Mouse (Mus musculus) forebrain, embryonic 12.5 days (tissue): ENCODE data around the gene Ppp2r5e. TPM values are rescaled to one million over a fixed set of nuclear protein-coding genes. Genes with fewer than 3 reads are reported as not detected.

ENCODE experiments used
- ATAC-seq: fragments of 200-750 bp; cut with Nextera tagmentation; 2 replicates; pipeline ENCODE4 v1.8.0; 2017; ENCODE audit warnings: moderate TSS enrichment; ENCODE audit not compliant: low FRiP score
- H3K27ac ChIP-seq: fragments of 300-500 bp; sonication (generic); 2 replicates; pipeline ENCODE4 v1.5.1; 2016; ENCODE audit warnings: mild to moderate bottlenecking
- H3K27me3 ChIP-seq: fragments of 300-500 bp; sonication (generic); 2 replicates; pipeline ENCODE4 v1.6.1; 2016; ENCODE audit warnings: mild to moderate bottlenecking
- H3K36me3 ChIP-seq: fragments of 300-500 bp; sonication (generic); replicated peaks from 2 replicates; pipeline ENCODE4 v1.6.1; 2016; ENCODE audit warnings: mild to moderate bottlenecking
- H3K4me1 ChIP-seq: fragments of 300-500 bp; sonication (generic); 2 replicates; pipeline ENCODE4 v1.6.1; 2016
- H3K4me2 ChIP-seq: fragments of 300-500 bp; sonication (generic); 2 replicates; pipeline ENCODE4 v1.6.1; 2016; ENCODE audit warnings: mild to moderate bottlenecking, moderate library complexity
- H3K4me3 ChIP-seq: fragments of 300-500 bp; sonication (generic); replicated peaks from 2 replicates; pipeline ENCODE4 v1.5.1; 2016; ENCODE audit warnings: mild to moderate bottlenecking
- H3K9ac ChIP-seq: fragments of 300-500 bp; sonication (generic); 2 replicates; pipeline ENCODE4 v1.6.1; 2016; ENCODE audit warnings: mild to moderate bottlenecking
- H3K9me3 ChIP-seq: fragments of 300-500 bp; sonication (generic); 2 replicates; pipeline ENCODE4 v1.6.1; 2016
- WGBS: fragments of 180-500 bp; shearing (Covaris S2); methylation state at CpG from one replicate; pipeline ENCODE4 v1.1.7; 2016; 5-methylcytosine and 5-hydroxymethylcytosine counted together
- polyA plus RNA-seq: library from polyadenylated mRNA; unstranded; fragments of >200 nt; fragmentation: Nextera tagmentation; extraction: Ambion mirVana; gene quantifications from 2 replicates; pipeline ENCODE4 v1.2.1, GENCODE M21; 2016

The Ppp2r5e gene
- polyA plus RNA-seq, 1 experiment from 2014 or later = 27.4 TPM

- Histone ChIP-seq H3K36me3 (no peaks in the 10 kb centered on the region), H3K27me3 (no peaks in the 10 kb centered on the region; the same call in 1 of the 2 replicates), H3K9me3 (no peaks in the 10 kb centered on the region), H3K9ac (no peak overlapping the region), H3K27ac (no peak overlapping the region), H3K4me2 (no peak overlapping the region), H3K4me3 (no peak overlapping the region), H3K4me1 (no peaks in the 10 kb centered on the region)
- no peak for ATAC-seq
- WGBS = 88% methylated on average over 7 of the region's 7 CpGs
Observed at GRCm38 (mm10) chr12:75612711-75613110, 16.7 kb upstream of the Ppp2r5e start.

- H3K27ac ChIP-seq = no peak overlapping the region
- no peak for ATAC-seq
Observed at GRCm38 (mm10) chr12:75599490-75599889, 3.4 kb upstream of the Ppp2r5e start.

GRCm38 (mm10) chr12:75598988-75599387 lies 2.9 kb upstream of the Ppp2r5e start:
- H3K36me3 ChIP-seq = no peaks in the 10 kb centered on the region
- H3K4me1 ChIP-seq = peaks cover 10% of the 10 kb centered on the region
- no peak for ATAC-seq
- H3K9ac ChIP-seq = 0 out of 2 replicates have a peak overlapping the region, but pooled peaks have one; percentile 1
- H3K4me3 ChIP-seq = no peak overlapping the region
- no peaks in the 10 kb centered on the region for H3K9me3 ChIP-seq
- H3K4me2 ChIP-seq = no peak overlapping the region
- WGBS = 64% methylated on average over 4 of the region's 4 CpGs
- no peak overlapping the region for H3K27ac ChIP-seq
- no peaks in the 10 kb centered on the region for H3K27me3 ChIP-seq

More at GRCm38 (mm10) chr12:75599490-75599889, 3.4 kb upstream of the Ppp2r5e start:
- Histone ChIP-seq H3K4me1 (peaks cover 5% of the 10 kb centered on the region), H3K4me2 (no peak overlapping the region), H3K9me3 (no peaks in the 10 kb centered on the region), H3K9ac (no peak overlapping the region), H3K27me3 (no peaks in the 10 kb centered on the region), H3K4me3 (no peak overlapping the region), H3K36me3 (no peaks in the 10 kb centered on the region)
- WGBS = 21% methylated on average over 4 of the region's 4 CpGs

DNA sequence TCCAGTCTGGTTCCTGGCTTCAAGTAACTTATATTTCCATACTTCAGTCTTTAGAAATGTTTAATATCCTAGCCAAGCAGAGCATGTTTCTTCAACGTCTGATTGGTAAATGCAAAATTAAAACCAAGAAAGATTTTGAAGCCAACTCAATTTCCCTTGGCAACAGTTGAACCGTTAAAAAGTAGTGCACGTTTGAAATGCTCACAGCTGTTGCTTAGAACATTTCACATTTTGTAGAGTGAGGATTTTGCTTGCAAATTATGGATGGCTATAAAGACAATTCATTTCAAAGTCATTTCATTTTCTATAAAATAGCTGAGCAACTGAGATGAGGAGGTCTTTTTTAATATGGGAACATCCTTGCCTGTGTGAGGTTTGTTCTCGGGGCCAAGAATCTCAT lies 1.7 kb upstream of the Ppp2r5e start:
- Histone ChIP-seq H3K9me3 (no peaks in the 10 kb centered on the region), H3K27me3 (no peaks in the 10 kb centered on the region), H3K36me3 (peaks cover 4% of the 10 kb centered on the region), H3K4me3 (no peak overlapping the region), H3K27ac (no peak overlapping the region), H3K4me2 (no peak overlapping the region), H3K9ac (no peak overlapping the region), H3K4me1 (peaks cover 14% of the 10 kb centered on the region)
- no peak for ATAC-seq
- 88% methylated on average over 4 of the region's 4 CpGs for WGBS

DNA sequence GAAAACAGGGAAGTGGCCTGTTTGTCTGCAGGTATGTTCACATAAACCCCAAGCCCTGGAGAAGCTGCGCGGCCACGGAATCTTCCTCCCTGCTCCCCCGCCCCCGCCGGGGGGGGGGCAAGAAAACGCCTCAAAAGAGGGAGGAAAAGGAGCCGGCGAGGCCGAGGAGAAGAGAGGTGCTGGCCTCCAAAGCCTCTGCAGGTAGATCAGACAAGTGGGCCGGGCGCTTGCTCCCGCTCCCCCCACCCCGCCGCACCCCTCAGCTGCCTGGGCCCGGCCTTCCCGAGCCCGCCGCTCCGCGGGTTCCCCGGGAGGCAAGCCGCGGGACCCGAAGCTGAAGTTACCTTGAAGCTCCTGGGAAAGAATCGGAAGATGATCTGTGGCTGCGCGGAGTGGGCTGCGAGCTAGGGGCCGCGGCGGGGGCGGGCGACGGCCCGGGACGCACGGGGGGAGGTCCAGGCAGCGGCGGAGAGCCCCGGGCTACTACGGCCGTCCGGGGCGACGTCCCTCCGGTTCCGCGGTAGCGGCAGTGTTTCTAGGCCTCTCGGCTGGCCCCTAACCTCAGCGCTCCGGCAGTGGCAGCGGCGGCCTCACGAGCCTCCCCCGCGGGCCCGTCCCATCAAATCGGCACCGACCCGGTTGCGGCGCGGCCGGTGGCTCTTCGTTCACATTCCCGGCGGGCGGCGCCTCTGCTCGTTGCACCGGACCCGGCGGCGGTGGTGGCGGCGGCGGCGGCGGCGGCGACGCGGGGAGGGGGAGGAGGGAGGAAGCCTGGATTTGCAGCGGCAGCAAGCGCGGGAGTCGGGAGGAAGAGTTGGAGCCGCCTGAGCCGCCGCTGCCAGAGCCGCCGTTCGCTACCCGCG lies 523 bp downstream of the Ppp2r5e start:
- H3K4me1 ChIP-seq = peaks cover 14% of the 10 kb centered on the region
- no peaks in the 10 kb centered on the region for H3K9me3 ChIP-seq
- peak overlapping the region; percentile 69 for H3K4me2 ChIP-seq
- ATAC-seq = peak; percentile 9; the same call in 1 of the 2 replicates
- H3K9ac ChIP-seq = peak overlapping the region; percentile 98
- WGBS = 1% methylated on average over 63 of the region's 97 CpGs
- peak overlapping the region; percentile 98 for H3K27ac ChIP-seq
- H3K4me3 ChIP-seq = peak overlapping the region; percentile 97
- no peaks in the 10 kb centered on the region for H3K27me3 ChIP-seq
- peaks cover 18% of the 10 kb centered on the region for H3K36me3 ChIP-seq

DNA sequence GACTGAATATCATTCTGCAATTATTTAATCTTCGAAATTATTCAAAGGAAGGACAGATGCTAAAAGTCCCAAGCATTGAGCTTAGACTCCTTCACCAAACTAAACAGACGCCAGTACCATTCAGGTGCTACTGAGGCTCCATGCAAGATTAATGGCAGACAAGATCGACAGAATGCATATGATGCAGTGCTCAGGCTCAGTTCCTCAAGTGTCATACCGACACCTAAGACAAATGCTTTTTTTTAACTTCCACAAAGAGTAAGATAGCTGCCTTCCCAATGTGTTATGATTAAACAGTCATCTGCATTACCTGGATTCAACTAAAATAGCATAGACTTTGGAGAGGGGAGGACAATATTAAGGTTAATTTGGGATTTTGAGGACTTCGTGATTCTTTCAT lies 1.6 kb downstream of the Ppp2r5e start:
- H3K27me3 ChIP-seq = no peaks in the 10 kb centered on the region
- peaks cover 29% of the 10 kb centered on the region for H3K36me3 ChIP-seq
- no peak for ATAC-seq
- H3K9ac ChIP-seq = peak overlapping the region; percentile 36; the same call in 1 of the 2 replicates
- H3K9me3 ChIP-seq = no peaks in the 10 kb centered on the region
- H3K4me2 ChIP-seq = peak overlapping the region; percentile 69
- peaks cover 14% of the 10 kb centered on the region for H3K4me1 ChIP-seq
- WGBS = 50% methylated on average over 5 of the region's 5 CpGs
- no peak overlapping the region for H3K27ac ChIP-seq
- H3K4me3 ChIP-seq = peak overlapping the region; percentile 97

DNA sequence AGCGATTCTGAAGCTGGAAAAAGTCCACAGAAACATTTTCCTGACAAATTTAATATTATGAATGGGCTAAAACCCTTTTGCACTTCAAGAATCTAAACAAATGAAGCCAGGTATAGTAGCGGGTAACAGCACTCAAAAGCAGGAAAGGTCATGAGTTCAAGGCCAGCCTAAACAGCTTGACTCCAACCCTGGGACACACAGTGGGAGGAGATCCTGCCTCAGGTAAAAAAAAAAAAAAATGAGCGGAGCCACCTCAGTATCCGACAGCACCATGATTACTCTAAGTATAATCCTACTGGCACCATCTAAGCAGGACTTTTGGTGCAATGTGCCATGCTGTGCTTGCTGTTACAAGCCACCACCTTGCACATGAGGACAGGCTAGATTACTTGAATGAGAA lies 2.2 kb downstream of the Ppp2r5e start:
- Histone ChIP-seq H3K9me3 (no peaks in the 10 kb centered on the region), H3K4me2 (peak overlapping the region; percentile 69), H3K4me1 (peaks cover 14% of the 10 kb centered on the region), H3K27ac (no peak overlapping the region), H3K9ac (no peak overlapping the region), H3K4me3 (peak overlapping the region; percentile 97; the same call in 1 of the 2 replicates), H3K27me3 (no peaks in the 10 kb centered on the region), H3K36me3 (peaks cover 33% of the 10 kb centered on the region)
- 77% methylated on average over 4 of the region's 4 CpGs for WGBS
- ATAC-seq = no peak

- Histone ChIP-seq H3K36me3 (peaks cover 57% of the 10 kb centered on the region), H3K4me2 (no peak overlapping the region), H3K9ac (no peak overlapping the region), H3K27me3 (no peaks in the 10 kb centered on the region), H3K4me3 (no peak overlapping the region), H3K27ac (no peak overlapping the region), H3K4me1 (no peaks in the 10 kb centered on the region), H3K9me3 (no peaks in the 10 kb centered on the region)
- ATAC-seq = no peak
Observed at GRCm38 (mm10) chr12:75587501-75587900, 8.5 kb downstream of the Ppp2r5e start.

GRCm38 (mm10) chr12:75583776-75584175 lies 12.3 kb downstream of the Ppp2r5e start:
- Histone ChIP-seq H3K27ac (no peak overlapping the region), H3K9me3 (no peaks in the 10 kb centered on the region), H3K27me3 (no peaks in the 10 kb centered on the region), H3K4me3 (no peak overlapping the region), H3K9ac (no peak overlapping the region), H3K4me2 (no peak overlapping the region), H3K36me3 (peaks cover 40% of the 10 kb centered on the region), H3K4me1 (no peaks in the 10 kb centered on the region)
- no peak for ATAC-seq
- 85% methylated on average over 3 of the region's 3 CpGs for WGBS

DNA sequence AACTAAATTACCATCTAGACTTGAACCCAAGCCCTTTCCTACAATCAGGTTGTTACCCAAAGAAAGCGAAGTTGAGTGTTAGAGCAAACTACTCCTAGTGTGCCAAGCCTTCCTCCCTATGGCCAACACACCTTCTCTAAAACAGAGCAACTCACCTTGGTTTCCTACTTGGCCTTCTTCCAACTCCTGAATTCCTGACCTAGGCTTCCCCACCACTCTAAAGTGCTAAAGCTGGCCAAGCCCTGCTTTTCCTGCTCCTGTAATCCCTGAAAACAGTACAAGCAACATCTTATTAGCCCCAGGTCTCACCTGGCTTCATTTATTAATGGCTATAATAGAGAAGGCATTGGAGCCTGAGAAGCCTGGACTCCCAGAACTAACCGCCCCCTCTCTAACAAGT lies 17.0 kb downstream of the Ppp2r5e start:
- no peak for ATAC-seq
- WGBS = 94% methylated on average over 2 of the region's 2 CpGs
- Histone ChIP-seq H3K27ac (no peak overlapping the region), H3K9ac (no peak overlapping the region), H3K36me3 (peaks cover 16% of the 10 kb centered on the region), H3K4me1 (peaks cover under 1% of the 10 kb centered on the region; the same call in 1 of the 2 replicates), H3K4me2 (no peak overlapping the region), H3K27me3 (no peaks in the 10 kb centered on the region), H3K4me3 (no peak overlapping the region), H3K9me3 (no peaks in the 10 kb centered on the region)

- H3K27ac ChIP-seq = no peak overlapping the region
- no peak overlapping the region for H3K4me3 ChIP-seq
- H3K4me2 ChIP-seq = no peak overlapping the region
- ATAC-seq = no peak
- peaks cover 2% of the 10 kb centered on the region; the same call in 1 of the 2 replicates for H3K4me1 ChIP-seq
- peaks cover 8% of the 10 kb centered on the region for H3K36me3 ChIP-seq
- H3K27me3 ChIP-seq = no peaks in the 10 kb centered on the region
- no peaks in the 10 kb centered on the region for H3K9me3 ChIP-seq
- WGBS = 92% methylated on average over 5 of the region's 5 CpGs
- H3K9ac ChIP-seq = no peak overlapping the region
Observed at GRCm38 (mm10) chr12:75577255-75577654, 18.8 kb downstream of the Ppp2r5e start.

GRCm38 (mm10) chr12:75572271-75572670 lies 23.8 kb downstream of the Ppp2r5e start:
- WGBS = 73% methylated on average over 4 of the region's 4 CpGs
- no peaks in the 10 kb centered on the region for H3K36me3 ChIP-seq
- H3K4me3 ChIP-seq = no peak overlapping the region
- no peaks in the 10 kb centered on the region for H3K9me3 ChIP-seq
- H3K9ac ChIP-seq = no peak overlapping the region
- no peak overlapping the region for H3K4me2 ChIP-seq
- ATAC-seq = no peak
- no peaks in the 10 kb centered on the region for H3K27me3 ChIP-seq
- H3K4me1 ChIP-seq = peaks cover 10% of the 10 kb centered on the region; the same call in 1 of the 2 replicates
- no peak overlapping the region for H3K27ac ChIP-seq

GRCm38 (mm10) chr12:75570138-75570537 lies 25.9 kb downstream of the Ppp2r5e start:
- Histone ChIP-seq H3K9me3 (no peaks in the 10 kb centered on the region), H3K36me3 (peaks cover 3% of the 10 kb centered on the region; the same call in 1 of the 2 replicates), H3K27me3 (no peaks in the 10 kb centered on the region), H3K4me3 (no peak overlapping the region), H3K9ac (no peak overlapping the region), H3K4me1 (peaks cover 10% of the 10 kb centered on the region; the same call in 1 of the 2 replicates), H3K27ac (no peak overlapping the region), H3K4me2 (no peak overlapping the region)
- 47% methylated on average over 1 of the region's 1 CpGs for WGBS
- no peak for ATAC-seq
